Mouse (Mus musculus): ENCODE data around the gene Ahnak.

GRCm38 (mm10) chr19:9029640-9030262 lies 40.7 kb downstream of the Ahnak start:
- TF ChIP-seq CTCF (IDR thresholded peaks at IDR 0.05; ENCODE audit: low read depth) (no peak), EP300 (IDR thresholded peaks at IDR 0.05; ENCODE audit: low read depth) (no peak)
